Mouse (Mus musculus) left cerebral cortex, adult 18-20 months (tissue): ENCODE measurements around the gene Csrnp3. TPM values are rescaled to one million over a fixed set of nuclear protein-coding genes. Genes with fewer than 3 reads are reported as not detected.

Source experiments
- DNase-seq, 2 experiments: peaks; one replicate each; pipeline ENCODE4 v3.0.0; 2021 to 2022; ENCODE audit warnings: low spot score in 2 of 2, mixed read lengths in 1 of 2
- total RNA-seq, 2 experiments: library from RNA; stranded (reverse); gene quantifications; 2 replicates each; pipeline ENCODE4 v1.2.3; 2021

Gene Csrnp3
- total RNA-seq, 2 experiments from 2014 or later, result 82.8 to 83.8 TPM

DNA sequence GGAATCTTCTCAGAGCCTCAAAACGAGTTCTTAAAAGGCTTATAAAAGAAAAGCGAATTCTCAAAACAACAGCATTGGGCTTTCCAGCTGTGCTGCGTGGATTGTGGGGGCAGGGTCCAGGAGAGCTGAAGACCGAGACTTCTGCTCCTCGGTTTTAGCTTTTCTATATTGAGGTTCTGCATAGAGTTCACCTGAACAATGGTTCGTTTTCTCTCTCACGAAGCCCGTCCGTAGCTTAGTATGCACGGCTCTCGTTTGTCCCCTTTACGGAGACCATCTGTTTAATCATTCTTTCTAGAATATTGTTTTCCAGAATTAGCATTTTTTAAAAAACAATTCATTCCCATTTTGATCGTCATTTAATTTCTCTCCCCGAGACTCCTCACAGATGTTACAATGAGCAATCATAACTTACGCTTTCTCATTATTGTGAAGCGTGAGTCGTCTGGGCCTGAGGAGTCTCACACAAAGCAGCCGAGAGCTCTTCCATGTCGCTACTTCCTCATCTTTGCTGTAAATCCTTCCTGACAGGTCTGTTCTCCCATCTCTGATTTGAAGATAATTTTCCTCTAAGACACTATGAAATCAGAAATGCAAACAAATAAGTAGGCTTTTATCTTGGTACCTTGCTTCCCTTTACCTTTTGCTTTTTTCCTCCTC, 163.6 kb downstream of the Csrnp3 start:
- no peak for DNase-seq

DNA sequence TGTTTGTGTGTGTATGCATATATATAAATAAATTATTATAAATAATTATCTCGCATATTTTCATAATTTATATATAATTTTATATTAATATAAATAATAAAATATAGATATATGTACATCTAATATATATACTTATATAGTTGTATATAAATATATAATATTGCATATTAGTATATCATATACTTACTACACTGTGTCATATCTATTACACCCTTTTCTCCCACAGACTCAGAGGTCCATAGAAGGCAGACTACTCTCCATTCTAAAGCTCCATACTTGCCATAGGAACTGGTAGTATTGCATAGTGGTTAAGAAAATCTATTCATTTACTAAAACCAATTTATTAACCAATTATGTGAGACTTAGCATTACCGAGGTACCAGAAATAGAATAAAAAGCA, 164.1 kb downstream of the Csrnp3 start:
- no peak for DNase-seq

DNA sequence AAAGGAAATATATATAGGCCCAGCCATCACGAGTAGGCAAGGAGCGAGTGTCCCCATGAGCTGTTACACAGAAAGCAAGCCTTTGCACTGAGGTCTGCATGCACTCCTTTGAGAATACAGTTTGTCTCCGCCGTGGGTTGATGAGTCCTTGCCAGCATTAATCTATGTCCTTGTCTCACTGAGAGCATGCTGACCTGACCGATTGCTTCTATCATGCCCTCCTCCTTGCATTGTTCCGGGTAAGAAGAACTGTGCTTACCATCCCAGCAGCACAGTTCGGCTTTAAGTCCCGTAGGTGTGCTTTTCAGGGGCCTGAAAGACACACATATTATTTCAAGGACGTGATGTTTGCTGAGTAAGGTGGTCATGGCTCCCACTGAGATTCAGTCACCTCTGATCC, 173.1 kb downstream of the Csrnp3 start:
- DNase-seq, result no peak

DNA sequence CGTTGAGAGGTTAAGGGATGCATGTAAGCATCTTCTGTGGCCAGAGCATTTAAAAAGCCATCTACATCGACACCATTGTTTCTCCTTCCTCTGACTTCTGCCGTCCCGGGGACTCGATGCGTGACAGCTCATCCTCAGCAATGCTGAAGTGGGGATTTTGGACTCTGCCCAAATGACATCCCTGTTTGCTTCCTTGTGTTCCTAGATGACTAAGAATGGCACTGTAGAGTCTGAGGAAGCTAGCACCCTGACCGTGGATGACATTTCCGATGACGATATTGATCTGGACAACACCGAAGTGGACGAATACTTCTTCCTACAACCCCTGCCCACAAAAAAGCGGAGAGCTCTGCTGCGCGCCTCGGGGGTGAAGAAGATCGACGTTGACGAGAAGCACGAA, 173.7 kb downstream of the Csrnp3 start:
- no peak for DNase-seq

DNA sequence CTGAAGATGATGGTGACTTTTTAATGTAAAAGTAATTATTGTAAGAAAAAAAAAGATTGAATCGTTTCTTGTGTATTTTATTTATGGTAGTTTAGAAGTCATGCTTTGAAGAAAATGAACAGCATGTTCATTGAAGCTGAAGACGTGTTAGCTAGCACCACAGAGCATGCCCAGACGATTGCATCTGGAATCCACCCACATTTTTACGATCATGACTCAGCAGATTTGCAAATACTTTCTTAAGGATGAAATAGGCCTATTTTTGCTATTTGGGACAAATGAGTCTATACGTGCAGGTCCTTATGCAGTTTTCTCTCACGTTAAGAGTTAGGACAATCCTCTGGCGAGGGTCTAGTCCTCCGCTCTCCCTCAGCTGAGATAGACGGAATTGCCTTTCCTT, 177.9 kb downstream of the Csrnp3 start:
- DNase-seq, result no peak

DNA sequence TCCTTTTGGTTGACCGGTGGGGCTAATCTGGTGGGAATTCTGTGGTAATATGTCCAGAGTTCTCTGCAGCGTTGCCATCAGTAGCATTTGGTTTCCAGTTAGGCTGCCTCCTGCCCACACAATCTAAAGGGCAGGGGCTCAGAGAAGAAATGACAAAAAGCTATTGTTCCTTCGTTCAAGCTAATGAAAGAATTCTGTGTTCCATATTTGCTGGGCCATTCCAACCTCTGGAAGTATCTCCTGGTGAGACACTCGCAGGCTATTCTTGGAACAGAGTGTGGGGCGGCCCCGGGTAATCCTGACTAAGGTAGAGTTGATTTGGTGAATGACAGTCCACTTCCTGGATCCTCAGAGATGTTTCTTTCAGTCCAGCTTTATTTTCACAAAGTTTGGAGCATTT, 179.3 kb downstream of the Csrnp3 start:
- no peak for DNase-seq

DNA sequence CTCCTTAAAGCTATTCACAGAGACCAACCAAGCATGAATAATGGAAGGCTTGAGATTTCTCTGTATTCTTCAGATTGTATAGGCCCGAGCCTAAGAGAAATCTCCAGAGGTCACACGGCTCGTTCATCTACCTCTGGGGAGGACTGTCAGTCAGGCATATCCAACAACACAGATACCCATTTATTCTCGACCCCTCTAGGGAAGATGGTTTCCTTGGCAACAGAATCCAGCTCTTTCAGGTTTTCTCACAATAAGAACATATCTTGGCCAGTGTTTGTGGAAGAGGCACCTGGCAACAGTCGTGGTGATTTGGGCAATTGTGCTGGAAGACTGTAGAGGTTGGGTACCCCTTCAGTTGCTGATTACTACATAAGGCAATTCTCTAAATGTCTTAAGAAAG, 183.2 kb downstream of the Csrnp3 start:
- no peak for DNase-seq

DNA sequence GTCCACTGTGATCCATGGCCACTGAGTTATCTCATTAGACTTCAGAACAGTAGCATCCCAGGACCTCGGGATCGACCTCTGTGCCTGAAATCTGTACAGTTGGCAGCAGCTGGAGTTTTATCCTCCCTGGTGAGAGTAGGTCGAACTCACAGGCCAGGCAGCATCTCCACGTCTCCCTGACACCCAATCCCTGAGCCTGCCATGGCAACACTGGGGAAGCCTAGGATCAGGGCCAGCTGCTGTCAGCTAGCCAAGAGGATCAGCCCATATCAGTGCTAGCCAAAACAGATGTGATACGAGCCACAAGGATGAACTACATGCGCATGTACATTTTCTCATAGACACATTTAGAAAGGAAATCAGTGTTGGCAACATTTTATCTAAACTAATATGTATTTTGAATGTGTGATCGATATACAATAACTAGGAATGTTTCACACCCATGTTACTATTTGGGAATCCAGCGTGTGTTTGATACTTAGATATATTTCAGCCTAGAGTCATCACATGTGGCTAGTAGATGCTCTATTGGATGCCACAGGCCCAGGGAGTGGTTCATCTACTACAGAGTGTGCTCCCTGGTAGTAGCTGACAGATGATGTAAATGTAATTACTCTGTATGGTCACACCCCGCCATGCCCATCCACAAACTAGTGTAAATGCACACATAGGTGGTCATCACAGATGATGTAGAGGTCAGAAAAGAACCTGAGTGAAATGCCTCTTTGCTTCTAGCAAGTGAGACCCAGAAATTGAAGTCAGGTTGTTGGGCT, 189.5 kb downstream of the Csrnp3 start:
- peak in 1 of 2 experiments; percentile 23 for DNase-seq

DNA sequence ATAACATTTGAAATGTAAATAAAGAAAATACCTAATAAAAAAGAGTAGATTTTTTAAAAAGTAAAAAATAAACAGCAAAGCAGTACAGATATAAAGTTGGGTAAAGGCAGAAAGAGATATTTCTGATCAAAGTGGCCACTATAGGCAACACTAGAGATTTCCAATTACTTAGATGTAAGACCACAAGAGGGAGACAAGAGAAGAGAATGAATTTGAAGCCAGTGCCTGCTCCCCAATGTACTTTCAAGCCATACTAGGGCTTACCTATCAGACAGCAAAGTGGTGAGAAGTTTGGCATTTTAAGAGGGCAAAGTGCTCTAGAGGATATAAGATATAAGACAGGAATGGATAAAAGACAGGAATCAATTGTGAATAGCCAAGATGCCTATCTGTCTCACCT, 195.0 kb downstream of the Csrnp3 start:
- DNase-seq, result no peak

DNA sequence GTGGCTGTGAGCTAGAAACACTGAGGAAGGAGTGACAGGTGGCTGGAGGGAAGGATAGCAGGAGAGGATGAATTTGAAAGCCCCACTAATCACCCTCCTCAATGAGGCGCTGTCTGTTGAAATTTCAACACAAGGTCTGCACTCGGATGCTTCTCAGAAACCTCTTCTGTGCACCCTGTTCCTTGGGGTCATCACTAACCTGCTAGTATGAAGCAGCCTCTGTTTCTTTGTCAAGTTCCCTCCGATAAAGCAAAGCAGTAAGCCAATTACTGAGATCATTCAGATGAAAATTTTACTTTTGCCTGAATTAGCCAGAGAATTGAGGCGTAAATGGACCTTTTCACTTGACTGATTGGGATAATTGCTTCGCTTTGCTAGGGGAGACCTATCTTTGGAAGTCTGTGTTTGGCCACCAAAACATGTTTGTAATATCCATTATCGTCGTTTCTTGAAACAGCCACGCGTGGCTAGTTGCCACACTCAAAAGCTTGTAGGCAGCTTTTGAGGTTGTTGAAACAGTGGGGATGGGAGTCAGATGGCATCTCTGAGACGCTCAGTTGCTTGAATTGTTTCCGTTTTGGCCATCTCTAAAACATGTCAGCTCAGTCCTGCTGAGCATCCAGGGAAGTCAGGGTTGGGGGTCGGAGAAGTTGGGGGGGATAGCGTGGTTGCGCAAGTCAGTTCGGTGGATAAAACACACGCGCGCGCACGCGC, 195.8 kb downstream of the Csrnp3 start:
- DNase-seq, result no peak

DNA sequence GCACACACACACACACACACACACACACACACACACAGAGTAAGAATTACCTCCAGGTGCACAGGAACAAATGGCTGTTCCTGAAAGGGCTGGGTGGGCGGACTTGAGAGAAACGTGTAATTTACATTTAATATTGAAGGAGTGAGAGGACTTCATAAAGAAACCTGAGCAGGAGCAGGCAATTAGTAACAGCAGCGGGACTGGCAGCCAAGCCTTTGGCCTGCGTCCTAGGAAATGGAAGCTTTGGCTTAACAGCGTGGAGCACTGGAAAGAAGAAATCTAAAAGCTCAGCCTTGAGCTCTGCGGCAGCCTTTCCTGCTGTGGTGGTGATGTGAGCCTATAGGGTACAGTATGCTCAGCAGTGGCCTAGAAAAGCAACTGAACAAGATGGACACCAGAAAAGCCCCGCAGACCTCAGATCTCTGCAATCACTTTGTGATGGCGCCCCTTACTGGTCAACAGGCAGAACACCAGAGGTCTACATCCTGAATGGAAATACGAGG, 196.4 kb downstream of the Csrnp3 start:
- peak; percentile 70 to 81 for DNase-seq

DNA sequence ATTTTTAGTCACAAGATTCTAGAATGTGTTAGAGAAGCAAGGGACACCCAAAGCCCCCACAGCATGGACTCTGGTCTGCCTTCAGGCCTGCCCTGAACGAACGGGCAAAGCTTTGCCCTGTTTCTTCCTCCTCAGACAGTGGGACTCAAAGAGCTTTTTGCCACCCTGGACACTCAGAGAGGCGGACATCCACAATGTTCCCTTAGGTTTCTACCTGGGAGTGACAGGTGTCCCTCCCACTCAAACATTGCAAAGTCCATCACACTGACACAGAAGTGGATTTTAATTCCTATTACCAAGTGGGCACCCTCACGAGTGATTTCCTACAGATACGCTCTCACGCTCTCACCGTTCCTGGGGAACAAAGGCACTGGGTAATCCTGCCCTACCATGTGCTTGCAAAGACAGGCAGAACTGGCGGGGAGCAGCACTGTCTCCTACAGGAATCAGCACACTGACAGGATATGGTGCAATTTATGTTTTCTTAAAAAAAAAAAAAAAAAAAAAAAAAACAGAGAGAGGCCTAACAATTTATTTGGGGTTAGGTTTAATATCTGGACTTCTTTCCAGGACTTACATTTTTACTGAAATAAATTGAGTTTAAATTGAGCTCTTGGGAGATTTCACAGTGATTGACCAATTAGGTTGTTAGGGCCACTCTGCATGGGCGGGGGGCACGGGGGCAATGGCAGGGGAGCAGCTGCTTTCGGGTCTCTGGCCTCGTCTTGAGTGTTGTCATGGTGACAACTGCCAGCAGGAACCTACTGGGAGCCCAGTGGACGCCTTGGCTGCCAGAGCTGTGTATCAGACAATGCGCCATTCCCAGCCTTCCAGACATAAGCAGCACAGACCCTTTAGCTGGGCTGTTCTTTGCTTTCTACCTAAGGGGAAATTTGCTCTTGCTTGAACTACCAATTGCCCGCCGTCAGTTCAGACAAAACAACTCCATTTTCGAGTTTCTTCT, 198.2 kb downstream of the Csrnp3 start:
- DNase-seq, result no peak

DNA sequence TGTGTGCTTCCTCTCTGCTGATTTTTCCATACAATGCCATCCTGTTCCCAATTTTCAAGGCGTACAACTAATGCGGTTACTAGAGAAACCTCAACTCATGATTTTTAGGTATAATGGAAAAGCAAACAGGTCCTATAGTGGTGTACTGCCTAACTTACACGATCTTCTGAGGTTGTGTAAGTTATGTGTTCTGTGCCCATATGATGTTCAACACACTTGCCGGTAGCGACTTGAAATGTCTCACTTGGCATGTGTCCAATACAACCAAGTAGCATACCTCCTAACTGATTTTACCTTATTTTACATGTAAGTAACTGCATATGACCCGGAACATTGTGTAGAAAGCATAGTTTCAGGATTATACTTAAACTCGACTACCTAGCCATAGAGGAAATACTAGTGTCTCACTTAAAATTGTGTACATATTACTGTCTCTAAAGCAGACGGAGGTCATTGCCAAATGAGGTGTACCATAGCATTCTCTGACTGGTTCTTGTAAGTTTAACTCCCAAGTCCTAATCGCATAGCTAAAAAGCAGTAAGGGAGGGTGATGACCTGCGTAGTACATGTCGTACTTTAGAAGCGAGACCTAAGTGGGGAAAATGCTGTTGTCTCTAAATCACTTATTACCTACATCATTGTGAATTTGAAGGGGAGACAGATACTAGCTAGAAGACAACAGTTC, 199.0 kb downstream of the Csrnp3 start:
- DNase-seq, result no peak

DNA sequence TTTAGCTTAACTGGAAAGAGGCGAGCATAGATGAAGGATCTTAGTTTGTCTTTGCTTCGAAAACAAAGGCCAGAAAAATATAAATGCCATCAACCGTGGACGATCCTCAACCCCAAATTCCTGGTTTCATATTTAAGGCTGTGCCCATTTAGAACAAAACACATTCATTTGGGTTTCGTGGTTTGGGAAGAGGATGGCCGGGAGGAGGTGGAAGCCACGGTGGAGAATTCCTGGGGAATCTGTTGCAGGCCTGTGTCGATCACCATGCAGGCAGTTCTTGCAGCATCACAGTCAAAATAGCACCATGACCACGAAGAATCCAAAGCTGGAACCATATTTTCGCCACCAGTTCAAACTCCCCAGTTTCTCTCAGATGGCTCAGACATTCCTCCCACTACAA, 217.7 kb downstream of the Csrnp3 start:
- DNase-seq, result peak in 1 of 2 experiments; percentile 9

DNA sequence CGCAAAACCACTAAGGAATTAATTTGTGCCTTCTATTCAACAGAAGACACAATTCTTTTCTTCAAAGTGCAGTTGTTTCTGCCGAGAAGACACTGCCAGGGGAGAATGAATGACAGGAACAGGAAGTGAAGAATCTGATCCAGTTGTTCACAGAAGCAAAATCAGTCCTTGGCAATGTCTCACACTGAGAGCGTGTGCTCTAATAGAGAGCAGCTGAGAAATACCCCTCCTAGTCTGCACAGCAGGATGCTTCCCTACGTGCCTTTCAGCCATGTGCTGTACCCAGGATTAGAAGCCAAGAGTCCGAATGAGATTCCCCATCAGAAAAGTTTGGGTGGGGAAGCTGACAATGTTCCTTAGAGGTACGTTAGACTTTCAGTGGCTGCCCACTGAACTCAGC, 223.9 kb downstream of the Csrnp3 start:
- DNase-seq, result no peak

DNA sequence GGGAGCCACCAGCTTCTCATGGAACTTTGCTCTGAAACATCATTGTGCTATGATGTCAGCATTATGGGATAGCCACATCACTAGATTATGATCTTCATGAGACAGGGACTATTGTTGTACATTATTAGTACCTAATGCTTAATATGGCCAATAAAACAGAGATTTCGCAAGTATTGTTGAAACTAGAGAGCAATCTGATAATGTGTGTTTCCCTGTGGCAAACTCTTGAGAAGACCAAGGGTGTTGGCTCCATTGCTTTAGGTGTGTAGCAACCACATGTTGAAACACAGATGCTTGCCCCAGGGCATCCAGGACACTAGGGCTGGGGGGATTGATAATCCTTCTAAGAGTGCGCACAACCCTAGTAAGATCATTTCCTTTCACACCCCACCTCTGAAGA, 235.2 kb downstream of the Csrnp3 start:
- DNase-seq, result no peak
